12 mouse cellular contexts compared by ENCODE assay signal in genomic region chr13:72210474-72211309, GRCm38 (mm10).
DNase-seq lines count a peak whose midpoint lies in the region; ATAC-seq and TF ChIP-seq lines count a peak whose summit lies in the region.
"Had no signal": no experiment of that assay in that cellular context is flagged by ENCODE, and none has a peak within 500 bp of the region (broad histone marks: within the 10 kb centered on the region; RNA-seq: fewer than 3 reads in every experiment).

No protein-coding gene starts in this region.

- no peak overlapping the region for H3K4me2 ChIP-seq in kidney, embryonic 16.5 days (replicated peaks; ENCODE audit: low read depth, low read length)
- H3K4me2 ChIP-seq in neural tube, embryonic 14.5 days (ENCODE audit: low read depth, low read length) = no peak overlapping the region
- H3K4me2 ChIP-seq: limb, embryonic 15.5 days; lung, embryonic 15.5 days; midbrain, embryonic 15.5 days had no signal

- H3K9ac ChIP-seq in heart, adult 2 months (ENCODE audit: low read depth, low read length) = no peak overlapping the region
- H3K9ac ChIP-seq in kidney, embryonic 16.5 days (replicated peaks; ENCODE audit: low read length) = no peak overlapping the region
- H3K9ac ChIP-seq in neural tube, embryonic 14.5 days (replicated peaks; ENCODE audit: low read depth, low read length) = no peak overlapping the region
- H3K9ac ChIP-seq: limb, embryonic 15.5 days; lung, embryonic 15.5 days; midbrain, embryonic 15.5 days had no signal

- no peaks in the 10 kb centered on the region for H3K79me2 ChIP-seq in heart, adult 2 months (replicated peaks; ENCODE audit: control insufficient read depth, insufficient read depth, low read length)

- H3K4me1 ChIP-seq in heart, embryonic 10.5 days = peaks cover 10% of the 10 kb centered on the region
- H3K4me1 ChIP-seq in heart, adult 2 months (ENCODE audit: control insufficient read depth, insufficient read depth, low read length) = no peaks in the 10 kb centered on the region
- H3K4me1 ChIP-seq in kidney, embryonic 16.5 days (ENCODE audit: insufficient read depth, low read length) = peaks cover 20% of the 10 kb centered on the region; the same call in 1 of the 2 replicates
- no peaks in the 10 kb centered on the region for H3K4me1 ChIP-seq in neural tube, embryonic 14.5 days (ENCODE audit: control insufficient read depth, insufficient read depth, low read length)
- H3K4me1 ChIP-seq: limb, embryonic 15.5 days; midbrain, embryonic 15.5 days had no signal

- peak; percentile 54 for DNase-seq in heart, embryonic 10.5 days (ENCODE audit: low spot score)
- no peak for DNase-seq in heart, adult 2 months
- peak; percentile 35 for DNase-seq in embryo, embryonic 10.5 days (ENCODE audit: low spot score)
- no peak for DNase-seq in MN1 (ENCODE audit: low spot score)
- DNase-seq in adrenal gland, adult 18-20 months (ENCODE audit: low spot score in 2 of 2) = no peak
- DNase-seq in layer of hippocampus, postnatal 25 days (ENCODE audit: extremely low spot score in 1 of 2, low spot score in 1 of 2) = no peak

- TF ChIP-seq POLR2A in heart, adult 2 months (IDR thresholded peaks at IDR 0.05; ENCODE audit: insufficient read depth, low read depth, low read length) = no peak

- TF ChIP-seq CTCF in heart, adult 2 months (IDR thresholded peaks at IDR 0.05) = no peak

- 0 out of 2 replicates have a peak, but pooled peaks have one; percentile 20 for ATAC-seq in kidney, embryonic 16.5 days (ENCODE audit: low FRiP score, low TSS enrichment)
- ATAC-seq in neural tube, embryonic 14.5 days (ENCODE audit: low read depth) = peak; percentile 31; the same call in 1 of the 2 replicates
- ATAC-seq: midbrain, embryonic 15.5 days had no signal

- intact Hi-C loops in heart, adult 2 months (cut with DNase I) = no loop called here

- no peaks in the 10 kb centered on the region for H3K36me3 ChIP-seq in heart, embryonic 10.5 days
- H3K36me3 ChIP-seq in heart, adult 2 months (ENCODE audit: control insufficient read depth, insufficient read depth, low read length) = no peaks in the 10 kb centered on the region
- H3K36me3 ChIP-seq in kidney, embryonic 16.5 days (ENCODE audit: insufficient read depth, low read length) = no peaks in the 10 kb centered on the region
- no peaks in the 10 kb centered on the region for H3K36me3 ChIP-seq in neural tube, embryonic 14.5 days (ENCODE audit: control insufficient read depth, insufficient read depth, low read length)
- H3K36me3 ChIP-seq: G1E; limb, embryonic 15.5 days; lung, embryonic 15.5 days; midbrain, embryonic 15.5 days had no signal

- 74% methylated on average over 7 of the region's 7 CpGs for WGBS in heart, embryonic 10.5 days
- 75% methylated on average over 7 of the region's 7 CpGs for WGBS in heart, adult 2 months
- 36% methylated on average over 7 of the region's 7 CpGs for WGBS in kidney, embryonic 16.5 days
- 20% methylated on average over 7 of the region's 7 CpGs for WGBS in neural tube, embryonic 14.5 days

- no peaks in the 10 kb centered on the region for H3K27me3 ChIP-seq in heart, embryonic 10.5 days (ENCODE audit: insufficient read depth, poor library complexity, severe bottlenecking)
- H3K27me3 ChIP-seq in heart, adult 2 months (ENCODE audit: control insufficient read depth, insufficient read depth, low read length) = no peaks in the 10 kb centered on the region
- H3K27me3 ChIP-seq in kidney, embryonic 16.5 days (ENCODE audit: insufficient read depth, low read length) = peaks cover 20% of the 10 kb centered on the region; the same call in 1 of the 2 replicates
- peaks cover 23% of the 10 kb centered on the region for H3K27me3 ChIP-seq in neural tube, embryonic 14.5 days (ENCODE audit: control insufficient read depth, insufficient read depth, low read length)
- H3K27me3 ChIP-seq: lung, embryonic 15.5 days; midbrain, embryonic 15.5 days had no signal

- no peaks in the 10 kb centered on the region for H3K9me3 ChIP-seq in heart, embryonic 10.5 days
- no peaks in the 10 kb centered on the region for H3K9me3 ChIP-seq in kidney, embryonic 16.5 days (ENCODE audit: low read length)
- no peaks in the 10 kb centered on the region for H3K9me3 ChIP-seq in neural tube, embryonic 14.5 days (ENCODE audit: control insufficient read depth, low read length)
- H3K9me3 ChIP-seq: limb, embryonic 15.5 days; lung, embryonic 15.5 days; midbrain, embryonic 15.5 days had no signal

- no peak overlapping the region for H3K4me3 ChIP-seq in heart, embryonic 10.5 days
- H3K4me3 ChIP-seq in heart, adult 2 months = no peak overlapping the region
- no peak overlapping the region for H3K4me3 ChIP-seq in kidney, embryonic 16.5 days (ENCODE audit: low read length)
- no peak overlapping the region for H3K4me3 ChIP-seq in neural tube, embryonic 14.5 days (ENCODE audit: low read depth, low read length)
- H3K4me3 ChIP-seq: limb, embryonic 15.5 days; lung, embryonic 15.5 days; midbrain, embryonic 15.5 days had no signal

- H3K27ac ChIP-seq in heart, embryonic 10.5 days = 0 out of 2 replicates have a peak overlapping the region, but pooled peaks have one; percentile 42
- H3K27ac ChIP-seq in heart, adult 2 months = no peak overlapping the region
- H3K27ac ChIP-seq in kidney, embryonic 16.5 days (ENCODE audit: low read length) = no peak overlapping the region
- H3K27ac ChIP-seq in neural tube, embryonic 14.5 days (ENCODE audit: low read depth, low read length) = no peak overlapping the region
- H3K27ac ChIP-seq: limb, embryonic 15.5 days; lung, embryonic 15.5 days; midbrain, embryonic 15.5 days had no signal

- no peak for TF ChIP-seq EP300 in heart, adult 2 months (IDR thresholded peaks at IDR 0.05; ENCODE audit: insufficient read depth, low read depth, low read length)

Comparison
In these comparisons a context has a peak if more than half of its experiments do, and no peak if none do; other contexts are left out.
1. DNase-seq: peak in heart, embryonic 10.5 days (single experiment) and embryo, embryonic 10.5 days (single experiment); none in heart, adult 2 months (0 of 2), MN1 (single experiment), adrenal gland, adult 18-20 months (0 of 2) and layer of hippocampus, postnatal 25 days (0 of 2).